Mouse (Mus musculus) MEL (cell line): ENCODE results near the gene Csnk2b. TPM values are rescaled to one million over a fixed set of nuclear protein-coding genes. Genes with fewer than 3 reads are reported as not detected.

ENCODE experiments used
- DNase-seq: peaks from one replicate; pipeline ENCODE4 v3.0.0; 2011; ENCODE audit warnings: low read depth, low spot score
- H3K27ac ChIP-seq: 2 replicates; pipeline ENCODE4 v1.5.1; 2012; ENCODE audit warnings: low read depth, mild to moderate bottlenecking, control low read depth, low read length, moderate library complexity; ENCODE audit not compliant: control insufficient read depth
- H3K27me3 ChIP-seq, 2 experiments: fragments of 150-350 bp in 1 of 2; sonication (generic) in 1 of 2; 2 replicates each; pipeline ENCODE4 v1.6.1; 2012; ENCODE audit warnings: low read length in 2 of 2, mild to moderate bottlenecking in 2 of 2, improper control_type of control experiment in 1 of 2, moderate library complexity in 1 of 2; ENCODE audit not compliant: insufficient read depth in 2 of 2, control insufficient read depth in 1 of 2
- H3K36me3 ChIP-seq, 2 experiments: 2 replicates each; pipeline ENCODE4 v1.6.1; 2012 to 2014; ENCODE audit warnings: low read length in 2 of 2, improper control_type of control experiment in 1 of 2, inconsistent platforms in 1 of 2, mild to moderate bottlenecking in 1 of 2; ENCODE audit not compliant: insufficient read depth in 2 of 2, control insufficient read depth in 1 of 2
- H3K4me1 ChIP-seq, 2 experiments: fragments of 150-350 bp in 1 of 2; sonication (generic) in 1 of 2; 2 replicates each; pipeline ENCODE4 v1.6.1; 2012; ENCODE audit warnings: low read length in 2 of 2, improper control_type of control experiment in 1 of 2, mild to moderate bottlenecking in 1 of 2; ENCODE audit not compliant: insufficient read depth in 2 of 2, control insufficient read depth in 1 of 2
- H3K4me3 ChIP-seq, 2 experiments: fragments of 150-350 bp in 1 of 2; sonication (generic) in 1 of 2; 2 replicates each; pipeline ENCODE4 v1.5.1; 2012; ENCODE audit warnings: low read depth in 2 of 2, low read length in 2 of 2, mild to moderate bottlenecking in 2 of 2, moderate library complexity in 2 of 2, control low read depth in 1 of 2, improper control_type of control experiment in 1 of 2; ENCODE audit not compliant: control insufficient read depth in 1 of 2, insufficient read depth in 1 of 2
- H3K79me2 ChIP-seq: 2 replicates; pipeline ENCODE4 v1.6.1; 2012; ENCODE audit warnings: mild to moderate bottlenecking, low read length, moderate library complexity; ENCODE audit not compliant: control insufficient read depth, poor library complexity, insufficient read depth
- H3K9ac ChIP-seq: 2 replicates; pipeline ENCODE4 v1.6.1; 2012; ENCODE audit warnings: low read depth, mild to moderate bottlenecking, control low read depth, low read length, moderate library complexity; ENCODE audit not compliant: control insufficient read depth, poor library complexity, severe bottlenecking
- H3K9me3 ChIP-seq: fragments of 150-350 bp; sonication (generic); replicated peaks from 2 replicates; pipeline ENCODE4 v1.6.1; 2012; ENCODE audit warnings: mild to moderate bottlenecking, low read length, improper control_type of control experiment, moderate library complexity; ENCODE audit not compliant: insufficient read depth
- CHD1 ChIP-seq: IDR thresholded peaks from 2 replicates; pipeline ENCODE4 v1.6.1; 2012; ENCODE audit warnings: low read depth, mild to moderate bottlenecking, inconsistent platforms, low read length, improper control_type of control experiment
- CHD2 ChIP-seq: IDR thresholded peaks from 2 replicates; pipeline ENCODE4 v1.6.1; 2011; ENCODE audit warnings: low read length, improper control_type of control experiment
- CTCF ChIP-seq, 3 experiments: IDR thresholded peaks in 2 of 3; conservative IDR thresholded peaks in 1 of 3; 2 replicates each; pipeline ENCODE4 v1.5.1; 2011 to 2012; ENCODE audit warnings: low read length in 3 of 3, low read depth in 2 of 3, mild to moderate bottlenecking in 2 of 3, improper control_type of control experiment in 1 of 3, inconsistent platforms in 1 of 3, mixed read lengths in 1 of 3, moderate library complexity in 1 of 3; ENCODE audit not compliant: control insufficient read depth in 1 of 3, insufficient read depth in 1 of 3, poor library complexity in 1 of 3, severe bottlenecking in 1 of 3
- E2F4 ChIP-seq: IDR thresholded peaks from 2 replicates; pipeline ENCODE4 v1.6.1; 2011; ENCODE audit warnings: low read depth, low read length, improper control_type of control experiment, borderline replicate concordance
- ELF1 ChIP-seq: IDR thresholded peaks from 2 replicates; pipeline ENCODE4 v1.6.1; 2014; ENCODE audit warnings: low read depth, mild to moderate bottlenecking, inconsistent platforms, low read length, improper control_type of control experiment, moderate library complexity
- EP300 ChIP-seq, 2 experiments: IDR thresholded peaks; 2 replicates each; pipeline ENCODE4 v1.6.1; 2011; ENCODE audit warnings: improper control_type of control experiment in 2 of 2, low read length in 2 of 2, low read depth in 1 of 2, mild to moderate bottlenecking in 1 of 2
- ETS1 ChIP-seq: IDR thresholded peaks from 2 replicates; pipeline ENCODE4 v1.6.1; 2012; ENCODE audit warnings: low read depth, mild to moderate bottlenecking, inconsistent platforms, low read length, improper control_type of control experiment, moderate library complexity
- GATA1 ChIP-seq: IDR thresholded peaks from 2 replicates; pipeline ENCODE4 v1.6.1; 2011; ENCODE audit warnings: low read depth, low read length, improper control_type of control experiment
- HCFC1 ChIP-seq: IDR thresholded peaks from 2 replicates; pipeline ENCODE4 v1.6.1; 2012; ENCODE audit warnings: low read depth, mild to moderate bottlenecking, inconsistent platforms, low read length, improper control_type of control experiment, moderate library complexity
- JUND ChIP-seq: IDR thresholded peaks from 2 replicates; pipeline ENCODE4 v1.6.1; 2011; ENCODE audit warnings: low read depth, mild to moderate bottlenecking, improper control_type of control experiment, low read length
- KAT2A ChIP-seq: conservative IDR thresholded peaks from 2 replicates; pipeline ENCODE4 v1.6.1; 2012; ENCODE audit warnings: low read depth, low read length, improper control_type of control experiment, inconsistent platforms
- MAFK ChIP-seq: IDR thresholded peaks from 2 replicates; pipeline ENCODE4 v1.6.1; 2011; ENCODE audit warnings: low read depth, mild to moderate bottlenecking, low read length, improper control_type of control experiment, borderline replicate concordance
- MAX ChIP-seq: IDR thresholded peaks from 2 replicates; pipeline ENCODE4 v1.6.1; 2011; ENCODE audit warnings: low read length, improper control_type of control experiment
- MXI1 ChIP-seq: IDR thresholded peaks from 2 replicates; pipeline ENCODE4 v1.6.1; 2011; ENCODE audit warnings: mild to moderate bottlenecking, low read depth, low read length, improper control_type of control experiment
- MYB ChIP-seq: IDR thresholded peaks from 2 replicates; pipeline ENCODE4 v1.6.1; 2011; ENCODE audit warnings: mild to moderate bottlenecking, low read depth, low read length, improper control_type of control experiment
- MYC ChIP-seq: IDR thresholded peaks from 2 replicates; pipeline ENCODE4 v1.6.1; 2011; ENCODE audit warnings: low read depth, mild to moderate bottlenecking, low read length, improper control_type of control experiment, moderate library complexity
- NELFE ChIP-seq: IDR thresholded peaks from 2 replicates; pipeline ENCODE4 v1.6.1; 2011; ENCODE audit warnings: low read depth, low read length, improper control_type of control experiment
- POLR2A ChIP-seq, 2 experiments: IDR thresholded peaks; 2 replicates each; pipeline ENCODE4 v1.6.1; 2011 to 2012; ENCODE audit warnings: low read length in 2 of 2, mild to moderate bottlenecking in 2 of 2, control low read depth in 1 of 2, improper control_type of control experiment in 1 of 2, low read depth in 1 of 2, moderate library complexity in 1 of 2; ENCODE audit not compliant: control insufficient read depth in 1 of 2, insufficient read depth in 1 of 2, poor library complexity in 1 of 2
- POLR2AphosphoS2 ChIP-seq: IDR thresholded peaks from 2 replicates; pipeline ENCODE4 v1.6.1; 2011; ENCODE audit warnings: low read length, improper control_type of control experiment
- SIN3A ChIP-seq: IDR thresholded peaks from 2 replicates; pipeline ENCODE4 v1.6.1; 2012; ENCODE audit warnings: low read length, improper control_type of control experiment, inconsistent platforms
- SMC3 ChIP-seq: IDR thresholded peaks from 2 replicates; pipeline ENCODE4 v1.6.1; 2011; ENCODE audit warnings: low read depth, low read length, improper control_type of control experiment
- TAL1 ChIP-seq: IDR thresholded peaks from 2 replicates; pipeline ENCODE4 v1.6.1; 2012; ENCODE audit warnings: mild to moderate bottlenecking, inconsistent platforms, low read length, moderate library complexity, mixed read lengths
- TBP ChIP-seq: IDR thresholded peaks from 2 replicates; pipeline ENCODE4 v1.8.0; 2011; ENCODE audit warnings: low read depth, low read length, improper control_type of control experiment
- USF2 ChIP-seq, 2 experiments: IDR thresholded peaks; 2 replicates each; pipeline ENCODE4 v1.6.1; 2011 to 2012; ENCODE audit warnings: improper control_type of control experiment in 2 of 2, low read length in 2 of 2, borderline replicate concordance in 1 of 2, inconsistent platforms in 1 of 2, low read depth in 1 of 2, mild to moderate bottlenecking in 1 of 2; ENCODE audit not compliant: insufficient read depth in 1 of 2
- ZC3H11A ChIP-seq: IDR thresholded peaks from 2 replicates; pipeline ENCODE4 v1.6.1; 2012; ENCODE audit warnings: low read depth, mild to moderate bottlenecking, inconsistent platforms, low read length, improper control_type of control experiment
- ZNF384 ChIP-seq: IDR thresholded peaks from 2 replicates; pipeline ENCODE4 v1.6.1; 2012; ENCODE audit warnings: low read depth, mild to moderate bottlenecking, inconsistent platforms, low read length, improper control_type of control experiment
- polyA plus RNA-seq, 2 experiments: library from polyadenylated mRNA; stranded (reverse) in 1 of 2; unstranded in 1 of 2; fragments of >175 nt in 1 of 2; fragments of >200 nt in 1 of 2; gene quantifications; 2 replicates each; pipeline versions ENCODE4 v1.2.1 to v1.2.4; 2012; ENCODE audit warnings: low replicate concordance in 2 of 2, low read depth in 1 of 2; ENCODE audit not compliant: insufficient read length in 2 of 2, insufficient read depth in 1 of 2, missing spikeins in 1 of 2
- total RNA-seq: library from RNA; depleted of rRNA; stranded (reverse); fragments of 300-350 nt; gene quantifications from 2 replicates; pipeline ENCODE4 v1.2.3, GENCODE M21; 2012

Csnk2b gene
- total and polyA plus RNA-seq, 3 experiments: 222 to 607 TPM; not detected in 1

GRCm38 (mm10) chr17:35162730-35163129 is 40.9 kb upstream of the Csnk2b start:
- DNase-seq: no peak
- no peaks in the 10 kb centered on the region for H3K9me3 ChIP-seq
- no peaks in the 10 kb centered on the region for H3K27me3 ChIP-seq
- peaks cover 3 to 13% of the 10 kb centered on the region in 2 experiments; a peak in 3 of 4 replicates for H3K4me1 ChIP-seq
- peak overlapping the region; percentile 92 to 97 for H3K4me3 ChIP-seq
- H3K27ac ChIP-seq: no peak overlapping the region
- peak overlapping the region; percentile 81 for H3K9ac ChIP-seq
- TF ChIP-seq KAT2A (no peak), JUND (no peak), E2F4 (no peak)
- TF ChIP-seq, all 39 proteins: peak for 0
- peaks cover 62% of the 10 kb centered on the region for H3K79me2 ChIP-seq
- peaks cover 21 to 35% of the 10 kb centered on the region in 2 experiments for H3K36me3 ChIP-seq

GRCm38 (mm10) chr17:35162121-35162520 is 40.3 kb upstream of the Csnk2b start:
- H3K9me3 ChIP-seq: no peaks in the 10 kb centered on the region
- H3K27me3 ChIP-seq: no peaks in the 10 kb centered on the region
- no peak for DNase-seq
- no peak for TF ChIP-seq SMC3
- TF ChIP-seq E2F4: no peak
- TF ChIP-seq TAL1: no peak
- TF ChIP-seq SIN3A: no peak
- no peak for TF ChIP-seq ZNF384
- TF ChIP-seq HCFC1: no peak
- no peak for TF ChIP-seq ZC3H11A
- TF ChIP-seq GATA1: no peak
- no peak for TF ChIP-seq ELF1
- TF ChIP-seq EP300 (IDR thresholded peaks at IDR 0.05; ENCODE audit: low read depth in 1 of 2, low read length in 2 of 2): no peak
- no peak for TF ChIP-seq CHD2
- TF ChIP-seq CTCF (IDR thresholded peaks at IDR 0.05 in 2 of 3, conservative IDR thresholded peaks at IDR 0.05 in 1 of 3; ENCODE audit: control insufficient read depth in 1 of 3, insufficient read depth in 1 of 3, low read depth in 2 of 3, low read length in 3 of 3, poor library complexity in 1 of 3, severe bottlenecking in 1 of 3): no peak
- TF ChIP-seq ETS1: no peak
- TF ChIP-seq MXI1: no peak
- no peak overlapping the region for H3K9ac ChIP-seq
- no peak overlapping the region for H3K27ac ChIP-seq
- peaks cover 66% of the 10 kb centered on the region for H3K79me2 ChIP-seq
- H3K4me3 ChIP-seq: no peak overlapping the region
- peaks cover 3 to 13% of the 10 kb centered on the region in 2 experiments; a peak in 3 of 4 replicates for H3K4me1 ChIP-seq
- peaks cover 21 to 38% of the 10 kb centered on the region in 2 experiments for H3K36me3 ChIP-seq

- no peak overlapping the region for H3K9ac ChIP-seq
- no peak for DNase-seq
- H3K27me3 ChIP-seq: no peaks in the 10 kb centered on the region
- peaks cover 67% of the 10 kb centered on the region for H3K79me2 ChIP-seq
- peaks cover 3 to 13% of the 10 kb centered on the region in 2 experiments; a peak in 3 of 4 replicates for H3K4me1 ChIP-seq
- no peak overlapping the region for H3K4me3 ChIP-seq
- H3K36me3 ChIP-seq: peaks cover 21 to 39% of the 10 kb centered on the region in 2 experiments
- H3K27ac ChIP-seq: no peak overlapping the region
- TF ChIP-seq POLR2A (IDR thresholded peaks at IDR 0.05; ENCODE audit: control insufficient read depth in 1 of 2, insufficient read depth in 1 of 2, low read depth in 1 of 2, low read length in 2 of 2, poor library complexity in 1 of 2) (no peak), POLR2AphosphoS2 (no peak), CHD1 (no peak), ZC3H11A (no peak), JUND (no peak), USF2 (IDR thresholded peaks at IDR 0.05; ENCODE audit: borderline replicate concordance in 1 of 2, insufficient read depth in 1 of 2, low read depth in 1 of 2, low read length in 2 of 2) (no peak), MYC (no peak), TBP (no peak), TAL1 (no peak), MAX (no peak), MAFK (no peak), GATA1 (no peak), MYB (no peak), NELFE (no peak), SIN3A (no peak)
- no peaks in the 10 kb centered on the region for H3K9me3 ChIP-seq
These were observed 39.6 kb upstream of the Csnk2b start for GRCm38 (mm10) chr17:35161421-35161820.
